In the genomic region with DNA sequence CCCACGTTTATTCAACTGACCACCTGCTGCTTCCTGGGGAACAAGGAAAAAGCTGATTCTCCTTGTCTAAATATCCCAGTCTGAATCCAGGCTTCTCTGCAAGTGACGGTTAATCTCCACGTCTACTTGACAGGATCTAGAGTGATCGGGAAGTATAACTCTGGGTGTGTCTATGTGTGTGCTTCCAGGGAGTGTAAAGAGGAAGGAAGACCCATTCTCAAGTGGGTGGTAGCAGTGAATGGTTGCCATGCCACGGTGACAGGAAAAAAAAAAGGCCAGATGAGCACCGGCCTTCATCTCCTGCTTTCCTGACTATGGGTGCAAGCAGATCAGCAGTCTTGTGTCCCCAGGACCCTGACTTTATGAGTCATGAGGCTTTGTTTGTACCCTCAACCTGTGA, we compare ENCODE assay signal across 22 mouse cellular contexts. TPM values are rescaled to one million over a fixed set of nuclear protein-coding genes. Genes with fewer than 3 reads are reported as not detected.
A peak's percentile ranks its signal among the peaks of the same experiment; 100 is the strongest.
DNase-seq lines count a peak whose midpoint lies in the region; ATAC-seq lines count a peak whose summit lies in the region.
"Had no signal": no experiment of that assay in that cellular context is flagged by ENCODE, and none has a peak within 500 bp of the region (broad histone marks: within the 10 kb centered on the region; RNA-seq: fewer than 3 reads in every experiment).

No protein-coding gene starts in this region.

- WGBS in lung, embryonic 16.5 days = 65% methylated on average over 6 of the region's 6 CpGs

- no peak overlapping the region for H3K27ac ChIP-seq in lung, embryonic 16.5 days (ENCODE audit: low read length)
- H3K27ac ChIP-seq: embryonic facial prominence, embryonic 15.5 days; forebrain, embryonic 10.5 days; gastrocnemius, adult 2 months; hindbrain, embryonic 15.5 days had no signal

- H3K27me3 ChIP-seq in lung, embryonic 16.5 days (ENCODE audit: control insufficient read depth, insufficient read depth, low read depth, low read length) = no peaks in the 10 kb centered on the region
- H3K27me3 ChIP-seq: embryonic facial prominence, embryonic 15.5 days; hindbrain, embryonic 15.5 days had no signal

- peaks cover 6% of the 10 kb centered on the region; the same call in 1 of the 2 replicates for H3K4me1 ChIP-seq in lung, embryonic 16.5 days (replicated peaks; ENCODE audit: control insufficient read depth, insufficient read depth, low read length)

- H3K4me2 ChIP-seq in lung, embryonic 16.5 days (ENCODE audit: low read depth, low read length) = no peak overlapping the region
- H3K4me2 ChIP-seq: embryonic facial prominence, embryonic 15.5 days; heart, embryonic 11.5 days; hindbrain, embryonic 15.5 days had no signal

- peak; percentile 9 for DNase-seq in cerebellum, adult 9-10 months
- no peak for DNase-seq in cerebellum, postnatal 36 days
- DNase-seq in lung, postnatal 4 days = no peak
- no peak for DNase-seq in layer of hippocampus, adult 9-10 months (ENCODE audit: low spot score)
- DNase-seq: adrenal gland, postnatal 14 days; B cell, adult 2 months; cerebellum, adult 11-12 months; cerebellum, adult 9-11 months; embryo, embryonic 11 days; gastrocnemius, adult 2 months; gastrocnemius, postnatal 25 days had no signal

- no peaks in the 10 kb centered on the region for H3K9me3 ChIP-seq in lung, embryonic 16.5 days (ENCODE audit: control insufficient read depth, low read length)
- H3K9me3 ChIP-seq: embryonic facial prominence, embryonic 15.5 days; hindbrain, embryonic 15.5 days had no signal

- peak; percentile 28; the same call in 1 of the 2 replicates for ATAC-seq in lung, embryonic 16.5 days (ENCODE audit: low read depth)
- ATAC-seq in common myeloid progenitor, adult 5-6 weeks (replicated peaks; ENCODE audit: low read depth, poor library complexity, severe bottlenecking) = peak; percentile 63; the same call in 1 of the 2 replicates
- ATAC-seq in neutrophil, adult 5-6 weeks (ENCODE audit: extremely low read depth, insufficient number of reproducible peaks, low FRiP score, poor library complexity, severe bottlenecking) = peak; percentile 30; the same call in 1 of the 2 replicates
- ATAC-seq: CD4-positive, CD25-positive, alpha-beta regulatory T cell, adult 4 months; forebrain, embryonic 14.5 days had no signal

- no peak overlapping the region for H3K9ac ChIP-seq in lung, embryonic 16.5 days (ENCODE audit: low read length)
- H3K9ac ChIP-seq: embryonic facial prominence, embryonic 15.5 days; hindbrain, embryonic 15.5 days had no signal

- no peak overlapping the region for H3K4me3 ChIP-seq in lung, embryonic 16.5 days (ENCODE audit: low read length)
- H3K4me3 ChIP-seq: embryonic facial prominence, embryonic 15.5 days; erythroblast, embryonic 14.5 days; forebrain, embryonic 10.5 days; gastrocnemius, adult 2 months; hindbrain, embryonic 15.5 days had no signal

- H3K36me3 ChIP-seq in lung, embryonic 16.5 days (ENCODE audit: control insufficient read depth, insufficient read depth, low read length) = 0 out of 2 replicates have a peak, but pooled peaks cover 3% of the 10 kb centered on the region
- H3K36me3 ChIP-seq: G1E; hindbrain, embryonic 15.5 days had no signal

RNA-seq across cellular contexts. Expression of a gene that starts 10.8 kb away (rescaled TPM):
- 296 and 297 TPM in 2 replicates for polyA plus RNA-seq in lung, embryonic 16.5 days (2015; fragmentation: Nextera tagmentation; extraction: Ambion mirVana)
- 15.4 and 16.1 TPM in 2 replicates for total RNA-seq in common myeloid progenitor, adult 5-6 weeks (2017)
- 130 and 135 TPM in 2 replicates for total RNA-seq in neutrophil, adult 5-6 weeks (2017)
- polyA plus RNA-seq: G1E had no signal
